Mouse (Mus musculus) kidney, embryonic 15.5 days (tissue): ENCODE data around the gene Dbh. TPM values are rescaled to one million over a fixed set of nuclear protein-coding genes. Genes with fewer than 3 reads are reported as not detected.
A peak's percentile ranks its signal among the peaks of the same experiment; 100 is the strongest.

Experiments
- ATAC-seq: fragments of 200-750 bp; cut with Nextera tagmentation; replicated peaks from 2 replicates; pipeline ENCODE4 v1.8.0; 2017; ENCODE audit warnings: moderate TSS enrichment; ENCODE audit not compliant: low FRiP score
- H3K27ac ChIP-seq: fragments of 300-500 bp; sonication (generic); 2 replicates; pipeline ENCODE4 v1.5.1; 2015; ENCODE audit warnings: mild to moderate bottlenecking, inconsistent platforms
- H3K27me3 ChIP-seq: fragments of 300-500 bp; sonication (generic); 2 replicates; pipeline ENCODE4 v1.6.1; 2015; ENCODE audit warnings: inconsistent platforms
- H3K36me3 ChIP-seq: fragments of 300-500 bp; sonication (generic); 2 replicates; pipeline ENCODE4 v1.6.1; 2015; ENCODE audit warnings: inconsistent platforms
- H3K4me1 ChIP-seq: fragments of 300-500 bp; sonication (generic); 2 replicates; pipeline ENCODE4 v1.6.1; 2015; ENCODE audit warnings: inconsistent platforms
- H3K4me2 ChIP-seq: fragments of 300-500 bp; sonication (generic); 2 replicates; pipeline ENCODE4 v1.6.1; 2015; ENCODE audit warnings: moderate library complexity, mild to moderate bottlenecking, inconsistent platforms
- H3K4me3 ChIP-seq: fragments of 300-500 bp; sonication (generic); replicated peaks from 2 replicates; pipeline ENCODE4 v1.5.1; 2015; ENCODE audit warnings: mild to moderate bottlenecking, inconsistent platforms
- H3K9ac ChIP-seq: fragments of 300-500 bp; sonication (generic); 2 replicates; pipeline ENCODE4 v1.6.1; 2015; ENCODE audit warnings: mild to moderate bottlenecking, inconsistent platforms
- H3K9me3 ChIP-seq: fragments of 300-500 bp; sonication (generic); replicated peaks from 2 replicates; pipeline ENCODE4 v1.6.1; 2016; ENCODE audit warnings: inconsistent platforms
- WGBS: fragments of 180-500 bp; shearing (Covaris S2); methylation state at CpG from one replicate; pipeline ENCODE4 v1.1.7; 2015; ENCODE audit warnings: mixed read lengths; 5-methylcytosine and 5-hydroxymethylcytosine counted together
- polyA plus RNA-seq: library from polyadenylated mRNA; unstranded; fragments of >200 nt; fragmentation: Nextera tagmentation; extraction: Ambion mirVana; gene quantifications from 2 replicates; pipeline ENCODE4 v1.2.1, GENCODE M21; 2015

Dbh gene
- polyA plus RNA-seq, 1 experiment from 2014 or later = 19.1 TPM

- Histone ChIP-seq H3K4me3 (no peak overlapping the region), H3K9ac (no peak overlapping the region), H3K4me2 (no peak overlapping the region), H3K9me3 (no peaks in the 10 kb centered on the region), H3K27ac (no peak overlapping the region), H3K27me3 (no peaks in the 10 kb centered on the region), H3K36me3 (peaks cover 70% of the 10 kb centered on the region), H3K4me1 (peaks cover 12% of the 10 kb centered on the region)
- 91% methylated on average over 2 of the region's 2 CpGs for WGBS
- ATAC-seq = no peak
Measured at GRCm38 (mm10) chr2:27229481-27230105, 64.6 kb downstream of the Dbh start.

DNA sequence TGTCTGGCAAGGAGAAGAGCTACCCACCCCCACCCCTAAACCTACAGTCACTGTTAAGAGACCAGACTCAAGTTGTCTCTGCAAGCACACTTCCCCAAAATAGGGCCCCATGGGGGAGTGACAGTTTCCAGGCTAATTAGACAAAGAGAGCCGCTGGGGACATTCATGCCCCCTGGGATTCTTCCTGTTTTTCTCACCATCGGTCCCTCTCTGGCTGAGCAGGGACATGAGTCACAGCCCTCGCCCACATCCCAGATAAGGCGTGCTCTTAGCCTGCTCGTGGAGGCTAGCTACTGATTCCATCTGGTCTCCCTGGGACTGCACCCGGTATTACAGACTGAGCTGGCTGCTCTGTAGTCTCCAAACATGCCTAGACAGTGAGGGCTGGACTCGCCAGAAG lies 67.3 kb downstream of the Dbh start:
- peaks cover 12% of the 10 kb centered on the region for H3K4me1 ChIP-seq
- peak overlapping the region; percentile 23; the same call in 1 of the 2 replicates for H3K27ac ChIP-seq
- no peaks in the 10 kb centered on the region for H3K27me3 ChIP-seq
- H3K36me3 ChIP-seq = peaks cover 49% of the 10 kb centered on the region
- no peak for ATAC-seq
- no peaks in the 10 kb centered on the region for H3K9me3 ChIP-seq
- WGBS = 25% methylated on average over 7 of the region's 7 CpGs
- H3K9ac ChIP-seq = no peak overlapping the region
- no peak overlapping the region for H3K4me2 ChIP-seq
- no peak overlapping the region for H3K4me3 ChIP-seq

Other genes starting within 250 kb of the Dbh start
- gene Surf2, start 248.9 kb upstream of the Dbh start, polyA plus RNA-seq = 45.4 and 46.4 TPM in 2 replicates
- gene Surf1, start 248.7 kb upstream of the Dbh start, polyA plus RNA-seq = 55.2 and 58.1 TPM in 2 replicates
- 224 and 227 TPM in 2 replicates for gene Surf4, start 231.3 kb upstream of the Dbh start, polyA plus RNA-seq
- gene Stkld1, start 231.2 kb upstream of the Dbh start, polyA plus RNA-seq = 0.08 TPM in 1 of 2 replicates, not detected in the other
- gene Rexo4, start 200.8 kb upstream of the Dbh start, polyA plus RNA-seq = 49.7 and 50.1 TPM in 2 replicates
- 0.06 and 0.26 TPM in 2 replicates for gene Adamts13, start 191.8 kb upstream of the Dbh start, polyA plus RNA-seq
- 61.0 and 66.1 TPM in 2 replicates for gene Cacfd1, start 155.3 kb upstream of the Dbh start, polyA plus RNA-seq
- 0.31 and 0.96 TPM in 2 replicates for gene Slc2a6, start 137.2 kb upstream of the Dbh start, polyA plus RNA-seq
- gene Mymk, start 93.1 kb upstream of the Dbh start, polyA plus RNA-seq = 3.4 and 5.3 TPM in 2 replicates
- 1.3 and 1.7 TPM in 2 replicates for gene Adamtsl2, start 85.9 kb upstream of the Dbh start, polyA plus RNA-seq
- gene Fam163b, start 22.7 kb upstream of the Dbh start, polyA plus RNA-seq = 0.18 and 0.30 TPM in 2 replicates
- 38.7 and 46.1 TPM in 2 replicates for gene Sardh, start 83.1 kb downstream of the Dbh start, polyA plus RNA-seq